Mouse (Mus musculus) embryonic facial prominence, embryonic 14.5 days (tissue): ENCODE measurements at regions not wholly inside any gene's neighbourhood (a gene's known extent, or its start where the extent isn't known, plus 50 kb on each side); places are given as distances from the start of the nearest gene placed in this dataset.

Source experiments
- ATAC-seq: fragments of 200-750 bp; cut with Nextera tagmentation; 2 replicates; pipeline ENCODE4 v1.8.0; 2017; ENCODE audit warnings: low read depth, moderate number of reproducible peaks, moderate TSS enrichment
- DNase-seq: peaks from one replicate; pipeline ENCODE4 v3.0.0-alpha.2; 2015; ENCODE audit warnings: low spot score
- H3K27ac ChIP-seq: fragments of 300-500 bp; sonication (generic); replicated peaks from 2 replicates; pipeline ENCODE4 v1.5.1; 2014; ENCODE audit warnings: low read depth, mild to moderate bottlenecking, low read length, moderate library complexity
- H3K27me3 ChIP-seq: fragments of 300-500 bp; sonication (generic); replicated peaks from 2 replicates; pipeline ENCODE4 v1.6.1; 2014; ENCODE audit warnings: low read length; ENCODE audit not compliant: control insufficient read depth, insufficient read depth
- H3K36me3 ChIP-seq: fragments of 300-500 bp; sonication (generic); 2 replicates; pipeline ENCODE4 v1.6.1; 2014; ENCODE audit warnings: low read length, mixed read lengths; ENCODE audit not compliant: control insufficient read depth, insufficient read depth
- H3K4me1 ChIP-seq: fragments of 300-500 bp; sonication (generic); 2 replicates; pipeline ENCODE4 v1.6.1; 2014; ENCODE audit warnings: antibody characterized with exemption, low read length; ENCODE audit not compliant: control insufficient read depth, insufficient read depth
- H3K4me2 ChIP-seq: fragments of 300-500 bp; sonication (generic); 2 replicates; pipeline ENCODE4 v1.6.1; 2014; ENCODE audit warnings: low read depth, mild to moderate bottlenecking, low read length, moderate library complexity, mixed read lengths
- H3K4me3 ChIP-seq: fragments of 300-500 bp; sonication (generic); 2 replicates; pipeline ENCODE4 v1.5.1; 2014; ENCODE audit warnings: low read depth, mild to moderate bottlenecking, low read length
- H3K9ac ChIP-seq: fragments of 300-500 bp; sonication (generic); 2 replicates; pipeline ENCODE4 v1.6.1; 2014; ENCODE audit warnings: low read depth, mild to moderate bottlenecking, low read length, moderate library complexity, mixed read lengths
- H3K9me3 ChIP-seq: fragments of 300-500 bp; sonication (generic); 2 replicates; pipeline ENCODE4 v1.6.1; 2016; ENCODE audit warnings: low read length; ENCODE audit not compliant: control insufficient read depth
- WGBS: fragments of 180-500 bp; shearing (Covaris S2); extraction: QIAGEN DNeasy Blood & Tissue Kit; methylation state at CpG from one replicate; pipeline ENCODE4 v1.1.7; 2014; 5-methylcytosine and 5-hydroxymethylcytosine counted together

DNA sequence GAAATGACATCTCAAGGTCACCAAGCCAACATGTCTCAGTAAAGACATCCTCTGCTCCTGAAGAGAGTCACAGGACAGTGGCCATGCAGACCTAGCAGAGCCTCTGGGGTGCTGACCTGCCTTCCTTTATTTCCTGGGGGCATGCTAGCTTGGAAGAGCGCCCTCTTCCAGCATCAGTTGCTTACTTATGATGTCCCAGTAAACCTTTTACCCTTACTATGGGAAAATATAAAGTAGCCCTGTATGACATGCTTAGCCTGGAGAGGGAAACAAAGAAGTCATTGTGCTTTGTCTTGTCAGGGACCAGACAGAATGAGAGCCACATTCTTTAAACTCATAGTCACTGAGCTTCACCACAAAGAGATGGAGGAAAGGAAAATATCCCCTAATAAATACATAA, 82.9 kb downstream of the Postn start:
- no peak for DNase-seq
- H3K27ac ChIP-seq, result no peak overlapping the region

DNA sequence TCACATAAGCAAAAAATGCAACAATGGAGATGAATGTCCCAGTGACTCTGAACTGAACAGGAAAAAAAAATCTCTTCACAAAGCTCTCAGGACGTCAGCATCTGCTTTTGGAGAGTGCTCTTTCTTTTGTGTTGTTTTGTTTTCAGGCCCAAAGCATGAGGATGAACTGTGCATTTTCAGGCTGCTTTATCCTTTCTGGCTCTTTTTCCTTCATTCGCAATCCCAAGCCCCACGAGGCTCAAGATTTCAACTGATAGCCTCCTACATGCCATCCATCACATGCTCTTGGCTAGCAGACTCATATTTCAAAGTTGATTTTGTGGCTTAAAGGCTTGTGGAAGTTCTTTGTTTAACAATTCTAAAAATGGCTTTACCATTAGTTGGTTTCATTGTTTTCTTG, 86.0 kb downstream of the Postn start:
- Histone ChIP-seq H3K4me1 (peaks cover 6% of the 10 kb centered on the region; the same call in 1 of the 2 replicates), H3K36me3 (no peaks in the 10 kb centered on the region), H3K9me3 (no peaks in the 10 kb centered on the region), H3K9ac (no peak overlapping the region), H3K27ac (peak overlapping the region; percentile 10; the same call in 1 of the 2 replicates), H3K4me2 (no peak overlapping the region), H3K4me3 (no peak overlapping the region), H3K27me3 (no peaks in the 10 kb centered on the region)
- ATAC-seq (no peak), DNase-seq (no peak)
- 34% methylated on average over 3 of the region's 3 CpGs for WGBS

More for the DNA sequence above, 82.9 kb downstream of the Postn start:
- Histone ChIP-seq H3K9me3 (no peaks in the 10 kb centered on the region), H3K4me3 (no peak overlapping the region), H3K9ac (no peak overlapping the region), H3K4me1 (peaks cover 6% of the 10 kb centered on the region; the same call in 1 of the 2 replicates), H3K36me3 (no peaks in the 10 kb centered on the region), H3K27me3 (no peaks in the 10 kb centered on the region), H3K4me2 (no peak overlapping the region)
- no peak for ATAC-seq
- 50% methylated on average over 1 of the region's 1 CpGs for WGBS

DNA sequence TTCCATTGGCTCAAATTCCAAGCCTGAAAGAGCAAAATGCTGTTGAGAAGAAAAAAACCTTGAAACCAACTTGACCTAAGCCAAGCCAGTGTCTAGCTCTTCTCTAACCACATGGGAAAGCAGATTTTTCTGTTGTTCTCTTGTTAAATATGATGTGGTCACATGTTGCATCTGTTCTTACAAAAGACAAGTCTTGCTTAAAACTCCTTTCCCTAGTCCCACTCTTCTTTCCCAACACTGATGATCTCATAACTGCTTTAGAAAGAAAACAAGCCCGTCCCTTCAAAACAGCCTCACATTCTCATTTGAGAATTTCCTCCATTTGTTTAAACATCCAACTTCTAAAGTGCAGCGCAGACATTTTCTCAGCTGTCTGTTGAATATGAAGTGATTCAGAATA, 96.5 kb downstream of the Postn start:
- no peak for DNase-seq
- 78% methylated on average over 2 of the region's 2 CpGs for WGBS
- Histone ChIP-seq H3K36me3 (no peaks in the 10 kb centered on the region), H3K4me2 (no peak overlapping the region), H3K27ac (no peak overlapping the region), H3K9ac (no peak overlapping the region), H3K4me1 (peaks cover 7% of the 10 kb centered on the region; the same call in 1 of the 2 replicates), H3K9me3 (no peaks in the 10 kb centered on the region), H3K27me3 (no peaks in the 10 kb centered on the region), H3K4me3 (no peak overlapping the region)
- no peak for ATAC-seq

- DNase-seq (peak; percentile 48), ATAC-seq (no peak; the same call in 1 of the 2 replicates)
- Histone ChIP-seq H3K27me3 (no peaks in the 10 kb centered on the region), H3K27ac (no peak overlapping the region; the same call in 1 of the 2 replicates), H3K36me3 (no peaks in the 10 kb centered on the region), H3K9me3 (no peaks in the 10 kb centered on the region), H3K4me2 (no peak overlapping the region), H3K4me3 (no peak overlapping the region), H3K9ac (no peak overlapping the region), H3K4me1 (peaks cover 13% of the 10 kb centered on the region; the same call in 1 of the 2 replicates)
- WGBS, result 73% methylated on average over 6 of the region's 6 CpGs
These were observed 100.5 kb downstream of the Postn start for GRCm38 (mm10) chr3:54461366-54461765.

- DNase-seq, result peak; percentile 72
- Histone ChIP-seq H3K4me1 (peaks cover 13% of the 10 kb centered on the region), H3K4me3 (no peak overlapping the region), H3K9me3 (no peaks in the 10 kb centered on the region), H3K27ac (no peak overlapping the region), H3K4me2 (no peak overlapping the region), H3K27me3 (no peaks in the 10 kb centered on the region), H3K9ac (no peak overlapping the region), H3K36me3 (no peaks in the 10 kb centered on the region)
- no peak for ATAC-seq
These were observed 105.2 kb downstream of the Postn start for GRCm38 (mm10) chr3:54466097-54466496.

- Histone ChIP-seq H3K4me1 (peaks cover 20% of the 10 kb centered on the region), H3K27me3 (no peaks in the 10 kb centered on the region), H3K27ac (0 out of 2 replicates have a peak overlapping the region, but pooled peaks have one; percentile 15), H3K4me3 (no peak overlapping the region), H3K36me3 (no peaks in the 10 kb centered on the region), H3K4me2 (no peak overlapping the region), H3K9me3 (no peaks in the 10 kb centered on the region), H3K9ac (no peak overlapping the region)
- 57% methylated on average over 6 of the region's 6 CpGs for WGBS
- ATAC-seq (no peak), DNase-seq (peak; percentile 79)
These were observed 113.3 kb downstream of the Postn start for GRCm38 (mm10) chr3:54474209-54474608.

DNA sequence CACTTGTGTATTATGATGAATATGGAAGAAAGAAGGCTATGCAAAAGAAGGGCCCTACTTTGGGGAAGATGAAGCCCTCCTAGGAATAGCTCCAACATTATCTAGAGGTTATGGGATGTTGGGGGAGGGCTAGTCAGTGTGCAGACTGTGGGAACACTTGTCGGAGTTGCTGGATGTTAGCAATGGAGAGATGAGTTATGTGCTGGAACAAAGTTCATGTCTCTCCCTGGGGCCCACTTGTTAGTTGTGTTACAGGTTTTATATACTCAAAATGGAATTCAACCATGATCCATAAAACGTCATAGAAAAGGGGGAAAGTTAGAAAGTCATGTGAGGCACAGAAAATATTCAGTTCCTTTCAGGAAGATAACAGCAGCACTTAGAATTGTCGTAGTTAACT, 115.0 kb downstream of the Postn start:
- H3K4me3 ChIP-seq, result no peak overlapping the region
- no peaks in the 10 kb centered on the region for H3K9me3 ChIP-seq
- ATAC-seq, result no peak
- no peak overlapping the region for H3K4me2 ChIP-seq
- peaks cover 27% of the 10 kb centered on the region for H3K4me1 ChIP-seq
- no peak overlapping the region for H3K27ac ChIP-seq
- H3K27me3 ChIP-seq, result no peaks in the 10 kb centered on the region
- DNase-seq, result no peak
- WGBS, result 60% methylated on average over 3 of the region's 3 CpGs
- no peak overlapping the region for H3K9ac ChIP-seq
- H3K36me3 ChIP-seq, result no peaks in the 10 kb centered on the region

GRCm38 (mm10) chr3:54477986-54478385, 117.1 kb downstream of the Postn start:
- ATAC-seq (peak; percentile 74), DNase-seq (peak; percentile 92)
- 36% methylated on average over 4 of the region's 4 CpGs for WGBS

GRCm38 (mm10) chr3:54480251-54480650, 119.3 kb downstream of the Postn start:
- Histone ChIP-seq H3K36me3 (no peaks in the 10 kb centered on the region), H3K4me2 (no peak overlapping the region), H3K4me3 (no peak overlapping the region), H3K27ac (no peak overlapping the region), H3K9me3 (no peaks in the 10 kb centered on the region), H3K9ac (no peak overlapping the region), H3K27me3 (no peaks in the 10 kb centered on the region), H3K4me1 (peaks cover 25% of the 10 kb centered on the region)
- no peak for DNase-seq
- WGBS, result 73% methylated on average over 6 of the region's 6 CpGs
- no peak for ATAC-seq

More at GRCm38 (mm10) chr3:54477986-54478385, 117.1 kb downstream of the Postn start:
- Histone ChIP-seq H3K27me3 (no peaks in the 10 kb centered on the region), H3K4me1 (peaks cover 25% of the 10 kb centered on the region), H3K9me3 (no peaks in the 10 kb centered on the region), H3K27ac (peak overlapping the region; percentile 77), H3K36me3 (no peaks in the 10 kb centered on the region), H3K9ac (no peak overlapping the region), H3K4me3 (no peak overlapping the region), H3K4me2 (no peak overlapping the region)
